Mouse (Mus musculus): ENCODE results near the gene Nup43. TPM values are rescaled to one million over a fixed set of nuclear protein-coding genes. Genes with fewer than 3 reads are reported as not detected.

The Nup43 gene
- total and polyA plus RNA-seq, 3 experiments = 47.9 to 117 (median 73.5) TPM

- in situ Hi-C loops (cut with MboI; ENCODE audit: low pct_ligation_motif_present, low pct_unique_long_range_greater_than_20kb, low sequenced_read_pairs) = no loop called here
- peak overlapping the region; percentile 95 for H3K9ac ChIP-seq (ENCODE audit: insufficient read depth, low read depth)
- H3K4me3 ChIP-seq (replicated peaks in 1 of 3; ENCODE audit: low read depth in 2 of 3, low read length in 2 of 3, poor library complexity in 1 of 3) = peak overlapping the region; percentile 81 to 91 (median 87)
- peaks cover 2 to 20% of the 10 kb centered on the region in 2 experiments; a peak in 2 of 4 replicates for H3K4me1 ChIP-seq (ENCODE audit: control insufficient read depth in 1 of 2, insufficient read depth in 2 of 2)
- dilution Hi-C loops (cut with MboI; ENCODE audit: extremely low pct_ligation_motif_present, extremely low pct_unique_long_range_greater_than_20kb, low sequenced_read_pairs) = no loop called here
- H3K4me2 ChIP-seq (ENCODE audit: insufficient read depth, low read depth, poor library complexity, severe bottlenecking) = peak overlapping the region; percentile 98
- TF ChIP-seq RCOR1 (conservative IDR thresholded peaks at IDR 0.05; ENCODE audit: low read depth, low read length) (0 out of 2 replicates have a peak, but pooled peaks have one; percentile 28), JUND (conservative IDR thresholded peaks at IDR 0.05; ENCODE audit: low read depth, low read length) (no peak), POLR2A (IDR thresholded peaks at IDR 0.05; ENCODE audit: low read depth, low read length) (peak; percentile 86; the same call in 1 of the 2 replicates), UBTF (IDR thresholded peaks at IDR 0.05; ENCODE audit: low read depth, low read length) (peak; percentile 22; the same call in 1 of the 2 replicates), ELF1 (IDR thresholded peaks at IDR 0.05; ENCODE audit: low read depth, low read length) (peak; percentile 57; the same call in 1 of the 2 replicates), NRF1 (IDR thresholded peaks at IDR 0.05; ENCODE audit: low read depth, low read length) (peak; percentile 91), POLR2AphosphoS2 (IDR thresholded peaks at IDR 0.05; ENCODE audit: low read depth, low read length) (peak; percentile 73), MXI1 (IDR thresholded peaks at IDR 0.05; ENCODE audit: low read depth, low read length) (no peak; the same call in 1 of the 2 replicates), RAD21 (IDR thresholded peaks at IDR 0.05; ENCODE audit: low read depth, low read length) (no peak), BHLHE40 (IDR thresholded peaks at IDR 0.05; ENCODE audit: low read depth, low read length) (no peak), TBP (conservative IDR thresholded peaks at IDR 0.05; ENCODE audit: low read depth, low read length) (no peak), SIN3A (IDR thresholded peaks at IDR 0.05; ENCODE audit: low read length) (no peak), USF2 (conservative IDR thresholded peaks at IDR 0.05; ENCODE audit: low read depth, low read length) (no peak), TCF12 (IDR thresholded peaks at IDR 0.05; ENCODE audit: low read depth, low read length) (peak; percentile 90), IRF4 (IDR thresholded peaks at IDR 0.05; ENCODE audit: low read depth, low read length) (0 out of 2 replicates have a peak, but pooled peaks have one; percentile 4), ETS1 (conservative IDR thresholded peaks at IDR 0.05; ENCODE audit: low read depth, low read length) (no peak), CHD1 (IDR thresholded peaks at IDR 0.05; ENCODE audit: low read depth, low read length) (no peak), ZC3H11A (IDR thresholded peaks at IDR 0.05; ENCODE audit: low read depth, low read length) (no peak), MAFK (IDR thresholded peaks at IDR 0.05; ENCODE audit: insufficient replicate concordance, low read length) (no peak), PAX5 (IDR thresholded peaks at IDR 0.05; ENCODE audit: low read length) (no peak), HCFC1 (IDR thresholded peaks at IDR 0.05; ENCODE audit: low read depth, low read length) (peak; percentile 70), MEF2A (IDR thresholded peaks at IDR 0.05; ENCODE audit: borderline replicate concordance, low read depth, low read length) (no peak), GABPA (IDR thresholded peaks at IDR 0.05; ENCODE audit: insufficient replicate concordance, low read depth, low read length) (no peak), ZMIZ1 (IDR thresholded peaks at IDR 0.05; ENCODE audit: low read depth, low read length) (peak; percentile 80; the same call in 1 of the 2 replicates), MAZ (IDR thresholded peaks at IDR 0.05; ENCODE audit: low read depth, low read length) (no peak), MYC (IDR thresholded peaks at IDR 0.05; ENCODE audit: low read depth, low read length) (0 out of 2 replicates have a peak, but pooled peaks have one; percentile 12), MAX (IDR thresholded peaks at IDR 0.05; ENCODE audit: low read length) (peak; percentile 61), NELFE (IDR thresholded peaks at IDR 0.05; ENCODE audit: low read depth, low read length) (peak; percentile 92), KAT2A (IDR thresholded peaks at IDR 0.05; ENCODE audit: insufficient replicate concordance, low read length) (0 out of 2 replicates have a peak, but pooled peaks have one; percentile 15)
- H3K79me2 ChIP-seq (replicated peaks; ENCODE audit: control insufficient read depth, extremely low read depth, insufficient read depth, poor library complexity, severe bottlenecking) = peaks cover 40% of the 10 kb centered on the region
- H3K36me3 ChIP-seq (replicated peaks in 1 of 2; ENCODE audit: control insufficient read depth in 1 of 2, insufficient read depth in 1 of 2, low read length in 1 of 2) = peaks cover 0 to 9% of the 10 kb centered on the region in 2 experiments
- H3K27me3 ChIP-seq (replicated peaks) = no peaks in the 10 kb centered on the region
- H3K9me3 ChIP-seq (replicated peaks; ENCODE audit: low read length) = no peaks in the 10 kb centered on the region
- peak overlapping the region; percentile 67 for H3K27ac ChIP-seq (ENCODE audit: insufficient read depth, low read depth)
- DNase-seq (ENCODE audit: extremely low read depth) = peak; percentile 76
These were observed 3.9 kb upstream of the Nup43 start for GRCm38 (mm10) chr10:7663159-7664026.
